Mouse (Mus musculus) CH12.LX (cell line): ENCODE results near the gene Arl1.

Experiments
- CHD1 ChIP-seq: IDR thresholded peaks from 2 replicates; pipeline ENCODE4 v1.6.1; 2012; ENCODE audit warnings: low read depth, low read length, improper control_type of control experiment, inconsistent platforms
- CTCF ChIP-seq, 2 experiments: IDR thresholded peaks in 1 of 2; conservative IDR thresholded peaks in 1 of 2; 2 replicates each; pipeline ENCODE4 v1.5.1; 2011 to 2012; ENCODE audit warnings: low read depth in 2 of 2, low read length in 2 of 2, improper control_type of control experiment in 1 of 2, inconsistent platforms in 1 of 2, mild to moderate bottlenecking in 1 of 2, moderate library complexity in 1 of 2
- HCFC1 ChIP-seq: IDR thresholded peaks from 2 replicates; pipeline ENCODE4 v1.6.1; 2012; ENCODE audit warnings: low read depth, mild to moderate bottlenecking, inconsistent platforms, low read length, improper control_type of control experiment
- IRF4 ChIP-seq: IDR thresholded peaks from 2 replicates; pipeline ENCODE4 v1.6.1; 2014; ENCODE audit warnings: low read depth, mild to moderate bottlenecking, inconsistent platforms, low read length, improper control_type of control experiment
- MEF2A ChIP-seq: IDR thresholded peaks from 2 replicates; pipeline ENCODE4 v1.6.1; 2014; ENCODE audit warnings: low read depth, mild to moderate bottlenecking, inconsistent platforms, low read length, improper control_type of control experiment, borderline replicate concordance
- NRF1 ChIP-seq: IDR thresholded peaks from 2 replicates; pipeline ENCODE4 v1.6.1; 2014; ENCODE audit warnings: low read depth, mild to moderate bottlenecking, inconsistent platforms, low read length, improper control_type of control experiment, moderate library complexity
- POLR2A ChIP-seq: IDR thresholded peaks from 2 replicates; pipeline ENCODE4 v1.6.1; 2011; ENCODE audit warnings: low read depth, mild to moderate bottlenecking, improper control_type of control experiment, low read length
- SIN3A ChIP-seq: IDR thresholded peaks from 2 replicates; pipeline ENCODE4 v1.6.1; 2012; ENCODE audit warnings: low read length, improper control_type of control experiment, inconsistent platforms
- TBP ChIP-seq: conservative IDR thresholded peaks from 2 replicates; pipeline ENCODE4 v1.6.1; 2011; ENCODE audit warnings: low read depth, low read length, improper control_type of control experiment
- TCF12 ChIP-seq: IDR thresholded peaks from 2 replicates; pipeline ENCODE4 v1.6.1; 2014; ENCODE audit warnings: low read depth, mild to moderate bottlenecking, inconsistent platforms, low read length, improper control_type of control experiment
- USF1 ChIP-seq: IDR thresholded peaks from 2 replicates; pipeline ENCODE4 v1.6.1; 2014; ENCODE audit warnings: low read depth, mild to moderate bottlenecking, inconsistent platforms, low read length, improper control_type of control experiment
- USF2 ChIP-seq: conservative IDR thresholded peaks from 2 replicates; pipeline ENCODE4 v1.6.1; 2011; ENCODE audit warnings: low read depth, low read length, improper control_type of control experiment
- ZMIZ1 ChIP-seq: IDR thresholded peaks from 2 replicates; pipeline ENCODE4 v1.6.1; 2012; ENCODE audit warnings: low read depth, mild to moderate bottlenecking, inconsistent platforms, low read length, improper control_type of control experiment

- TF ChIP-seq POLR2A (no peak), TCF12 (no peak), ZMIZ1 (no peak), USF1 (no peak), CHD1 (no peak), HCFC1 (no peak), IRF4 (no peak), CTCF (conservative IDR thresholded peaks at IDR 0.05 in 1 of 2, IDR thresholded peaks at IDR 0.05 in 1 of 2; ENCODE audit: low read depth in 2 of 2, low read length in 2 of 2) (no peak), USF2 (no peak), SIN3A (no peak), MEF2A (no peak), TBP (no peak), NRF1 (no peak)
These were observed 53.9 kb downstream of the Arl1 start for GRCm38 (mm10) chr10:88784513-88784931.
